Mouse (Mus musculus): ENCODE data around the gene Cacna1s. TPM values are rescaled to one million over a fixed set of nuclear protein-coding genes. Genes with fewer than 3 reads are reported as not detected.

Gene Cacna1s
- polyA plus RNA-seq, 1 experiment from 2014 or later: 0.17 TPM

DNA sequence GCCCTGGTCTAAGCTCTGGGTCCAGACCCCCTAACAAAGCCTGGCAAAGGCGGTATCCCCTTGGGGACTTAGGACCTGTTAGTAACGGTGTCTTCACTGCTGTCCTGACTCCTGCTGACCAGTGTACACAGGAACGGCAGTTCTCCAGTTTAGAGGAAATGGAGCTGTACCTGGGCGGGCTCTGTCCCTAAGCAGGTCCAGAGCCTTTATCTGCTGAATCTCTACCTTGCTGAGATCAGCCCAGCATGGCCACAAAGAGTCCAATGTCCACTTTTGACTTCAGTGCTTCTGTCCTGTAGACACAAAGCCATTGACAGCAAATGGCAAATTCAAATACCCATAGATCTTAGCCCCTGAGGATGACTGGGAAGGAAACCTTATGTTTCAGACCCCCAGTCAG is 104.4 kb downstream of the Cacna1s start:
- H3K27ac ChIP-seq (replicated peaks; ENCODE audit: low read depth, low read length): no peak overlapping the region
- H3K4me2 ChIP-seq (ENCODE audit: low read depth, severe bottlenecking): no peak overlapping the region
- WGBS: 94% methylated on average over 4 of the region's 4 CpGs
- H3K9me3 ChIP-seq (ENCODE audit: control insufficient read depth, low read length): no peaks in the 10 kb centered on the region
- H3K9ac ChIP-seq (ENCODE audit: low read length): no peak overlapping the region
- no peaks in the 10 kb centered on the region for H3K27me3 ChIP-seq (ENCODE audit: control insufficient read depth, insufficient read depth, low read length)
- no peak for DNase-seq (ENCODE audit: low spot score)
- ATAC-seq (ENCODE audit: insufficient number of reproducible peaks, low FRiP score, low TSS enrichment, low read depth): no peak
- no peak overlapping the region for H3K4me3 ChIP-seq (ENCODE audit: low read depth, low read length)
- H3K4me1 ChIP-seq (ENCODE audit: control insufficient read depth, insufficient read depth, low read length): no peaks in the 10 kb centered on the region
- peaks cover 32% of the 10 kb centered on the region for H3K36me3 ChIP-seq (ENCODE audit: control insufficient read depth, insufficient read depth, low read length)

DNA sequence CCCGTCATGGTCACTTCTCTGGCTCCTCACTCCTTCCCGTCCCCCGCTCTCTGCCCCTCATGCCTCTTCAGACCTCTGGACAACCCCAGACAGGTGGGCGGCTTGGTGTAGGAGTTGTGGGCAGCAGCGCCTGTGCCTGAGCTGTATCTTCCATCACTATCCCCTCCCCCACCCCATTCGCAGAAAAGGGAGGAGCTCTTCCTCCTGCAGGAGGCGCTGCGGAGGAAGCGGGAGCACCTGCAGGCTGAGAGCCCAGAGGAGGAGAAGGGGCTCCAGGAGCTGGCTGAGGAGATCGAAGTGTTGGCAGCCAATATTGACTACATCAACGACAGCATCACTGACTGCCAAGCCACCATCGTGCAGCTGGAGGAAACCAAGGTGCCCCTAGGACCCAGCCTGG is 107.3 kb downstream of the Cacna1s start:
- H3K27me3 ChIP-seq (ENCODE audit: control insufficient read depth, insufficient read depth, low read length): no peaks in the 10 kb centered on the region
- H3K36me3 ChIP-seq (ENCODE audit: control insufficient read depth, insufficient read depth, low read length): peaks cover 31% of the 10 kb centered on the region; the same call in 1 of the 2 replicates
- DNase-seq (ENCODE audit: low spot score): no peak
- H3K4me2 ChIP-seq (ENCODE audit: low read depth, severe bottlenecking): no peak overlapping the region
- ATAC-seq (ENCODE audit: insufficient number of reproducible peaks, low FRiP score, low TSS enrichment, low read depth): no peak
- WGBS: 47% methylated on average over 12 of the region's 12 CpGs
- no peak overlapping the region for H3K27ac ChIP-seq (replicated peaks; ENCODE audit: low read depth, low read length)
- H3K4me3 ChIP-seq (ENCODE audit: low read depth, low read length): no peak overlapping the region
- H3K9ac ChIP-seq (ENCODE audit: low read length): no peak overlapping the region
- H3K4me1 ChIP-seq (ENCODE audit: control insufficient read depth, insufficient read depth, low read length): no peaks in the 10 kb centered on the region
- H3K9me3 ChIP-seq (ENCODE audit: control insufficient read depth, low read length): no peaks in the 10 kb centered on the region

DNA sequence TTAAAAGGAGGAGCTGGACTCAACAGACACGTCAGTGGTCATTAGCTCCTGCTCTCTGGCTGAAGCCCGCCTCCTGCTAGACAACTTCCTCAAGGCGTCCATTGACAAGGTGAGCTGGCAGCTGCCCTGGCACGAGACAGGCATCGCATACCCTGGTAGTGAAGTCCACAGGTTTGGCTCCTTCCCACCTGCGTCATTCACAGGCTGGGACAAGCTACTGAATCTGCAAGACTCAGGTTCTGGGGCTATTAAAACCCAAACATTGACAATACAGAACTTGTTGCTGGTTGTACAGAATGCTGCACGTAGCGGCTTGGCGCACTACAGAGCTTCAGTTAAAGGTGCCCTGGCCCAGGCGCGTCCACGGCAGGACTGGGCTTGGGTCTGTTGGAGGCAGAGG is 107.7 kb downstream of the Cacna1s start:
- peaks cover 31% of the 10 kb centered on the region; the same call in 1 of the 2 replicates for H3K36me3 ChIP-seq (ENCODE audit: control insufficient read depth, insufficient read depth, low read length)
- no peaks in the 10 kb centered on the region for H3K4me1 ChIP-seq (ENCODE audit: control insufficient read depth, insufficient read depth, low read length)
- no peak for DNase-seq (ENCODE audit: low spot score)
- H3K9ac ChIP-seq (ENCODE audit: low read length): no peak overlapping the region
- H3K27me3 ChIP-seq (ENCODE audit: control insufficient read depth, insufficient read depth, low read length): no peaks in the 10 kb centered on the region
- H3K9me3 ChIP-seq (ENCODE audit: control insufficient read depth, low read length): no peaks in the 10 kb centered on the region
- no peak overlapping the region for H3K4me3 ChIP-seq (ENCODE audit: low read depth, low read length)
- WGBS: 91% methylated on average over 12 of the region's 12 CpGs
- H3K4me2 ChIP-seq (ENCODE audit: low read depth, severe bottlenecking): no peak overlapping the region
- ATAC-seq (ENCODE audit: insufficient number of reproducible peaks, low FRiP score, low TSS enrichment, low read depth): no peak
- no peak overlapping the region for H3K27ac ChIP-seq (replicated peaks; ENCODE audit: low read depth, low read length)

DNA sequence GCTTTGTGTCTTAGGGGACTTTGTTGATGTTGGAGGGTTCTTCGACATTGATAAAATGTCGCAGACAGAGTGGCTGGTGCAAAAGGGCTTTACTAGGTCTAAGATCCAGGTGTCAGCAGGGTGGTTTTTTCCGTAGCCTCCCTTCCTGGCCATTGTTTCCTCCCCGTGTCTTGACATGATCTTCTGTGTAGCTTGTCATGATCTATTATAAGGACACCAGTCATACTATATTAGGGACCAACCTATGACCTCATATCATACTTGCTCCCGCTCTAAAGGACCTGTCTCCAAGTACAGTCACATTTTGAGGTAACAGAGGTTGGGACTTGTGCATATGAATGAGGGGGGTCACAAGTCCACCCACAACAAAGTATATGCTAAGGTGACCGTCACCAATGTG is 108.4 kb downstream of the Cacna1s start:
- no peaks in the 10 kb centered on the region for H3K4me1 ChIP-seq (ENCODE audit: control insufficient read depth, insufficient read depth, low read length)
- H3K27me3 ChIP-seq (ENCODE audit: control insufficient read depth, insufficient read depth, low read length): no peaks in the 10 kb centered on the region
- no peaks in the 10 kb centered on the region for H3K9me3 ChIP-seq (ENCODE audit: control insufficient read depth, low read length)
- H3K9ac ChIP-seq (ENCODE audit: low read length): no peak overlapping the region
- 93% methylated on average over 6 of the region's 6 CpGs for WGBS
- no peak for ATAC-seq (ENCODE audit: insufficient number of reproducible peaks, low FRiP score, low TSS enrichment, low read depth)
- peaks cover 31% of the 10 kb centered on the region; the same call in 1 of the 2 replicates for H3K36me3 ChIP-seq (ENCODE audit: control insufficient read depth, insufficient read depth, low read length)
- no peak overlapping the region for H3K4me2 ChIP-seq (ENCODE audit: low read depth, severe bottlenecking)
- H3K4me3 ChIP-seq (ENCODE audit: low read depth, low read length): no peak overlapping the region
- DNase-seq (ENCODE audit: low spot score): no peak
- no peak overlapping the region for H3K27ac ChIP-seq (replicated peaks; ENCODE audit: low read depth, low read length)

DNA sequence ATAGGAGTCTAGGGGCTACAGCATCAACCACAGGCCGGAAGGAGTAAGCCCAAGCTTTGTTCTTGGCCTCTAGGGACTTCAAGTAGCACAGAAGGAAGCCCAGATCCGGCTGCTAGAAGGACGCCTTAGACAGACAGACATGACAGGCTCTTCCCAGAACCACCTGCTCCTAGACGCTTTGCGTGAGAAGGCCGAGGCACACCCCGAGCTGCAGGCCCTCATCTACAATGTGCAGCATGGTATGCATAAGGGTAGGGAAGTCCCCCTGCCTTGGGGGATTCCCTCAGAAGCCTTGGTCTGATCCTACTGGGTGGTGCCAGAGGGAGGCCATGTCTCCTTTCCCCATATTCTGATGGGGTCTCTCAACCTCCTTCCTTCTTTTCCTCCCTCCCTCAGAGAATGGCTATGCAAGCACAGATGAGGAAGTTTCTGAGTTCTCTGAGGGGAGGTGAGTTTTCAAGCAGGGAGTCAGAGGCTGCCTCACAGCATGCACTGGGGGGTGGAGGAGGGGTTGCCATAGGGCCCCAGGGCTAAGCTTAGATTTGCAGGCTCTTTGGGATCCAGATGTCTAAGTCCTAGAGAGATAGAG is 108.9 kb downstream of the Cacna1s start:
- no peak for DNase-seq (ENCODE audit: low spot score)
- no peaks in the 10 kb centered on the region for H3K27me3 ChIP-seq (ENCODE audit: control insufficient read depth, insufficient read depth, low read length)
- no peak for ATAC-seq (ENCODE audit: insufficient number of reproducible peaks, low FRiP score, low TSS enrichment, low read depth)
- peaks cover 29% of the 10 kb centered on the region; the same call in 1 of the 2 replicates for H3K36me3 ChIP-seq (ENCODE audit: control insufficient read depth, insufficient read depth, low read length)
- H3K9ac ChIP-seq (ENCODE audit: low read length): no peak overlapping the region
- 93% methylated on average over 7 of the region's 7 CpGs for WGBS
- no peak overlapping the region for H3K4me2 ChIP-seq (ENCODE audit: low read depth, severe bottlenecking)
- no peak overlapping the region for H3K27ac ChIP-seq (replicated peaks; ENCODE audit: low read depth, low read length)
- H3K4me1 ChIP-seq (ENCODE audit: control insufficient read depth, insufficient read depth, low read length): no peaks in the 10 kb centered on the region
- H3K4me3 ChIP-seq (ENCODE audit: low read depth, low read length): no peak overlapping the region
- no peaks in the 10 kb centered on the region for H3K9me3 ChIP-seq (ENCODE audit: control insufficient read depth, low read length)

DNA sequence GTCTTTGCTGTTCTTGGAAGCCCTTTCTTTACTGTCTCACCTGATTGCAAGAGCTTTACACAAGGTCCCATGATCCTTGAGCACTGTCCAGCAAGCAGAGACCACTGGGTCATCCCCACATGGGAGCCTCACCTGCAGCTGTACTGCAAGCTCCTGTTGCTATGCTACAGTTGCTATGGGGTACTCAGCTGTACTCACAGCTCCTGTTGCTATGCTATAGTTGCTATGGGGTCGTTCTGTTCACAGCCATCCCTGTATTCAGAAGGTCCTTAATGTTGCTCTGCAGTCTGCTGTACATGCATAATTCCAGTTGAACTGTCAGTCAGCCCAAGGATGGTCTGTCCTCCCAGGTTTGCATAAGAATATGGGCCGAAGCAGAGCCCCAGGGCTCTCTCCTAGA is 112.9 kb downstream of the Cacna1s start:
- no peaks in the 10 kb centered on the region for H3K27me3 ChIP-seq (ENCODE audit: control insufficient read depth, insufficient read depth, low read length)
- no peak overlapping the region for H3K9ac ChIP-seq (ENCODE audit: low read length)
- ATAC-seq (ENCODE audit: insufficient number of reproducible peaks, low FRiP score, low TSS enrichment, low read depth) (no peak), DNase-seq (ENCODE audit: low spot score) (no peak)
- no peak overlapping the region for H3K4me2 ChIP-seq (ENCODE audit: low read depth, severe bottlenecking)
- peaks cover 9% of the 10 kb centered on the region; the same call in 1 of the 2 replicates for H3K36me3 ChIP-seq (ENCODE audit: control insufficient read depth, insufficient read depth, low read length)
- H3K9me3 ChIP-seq (ENCODE audit: control insufficient read depth, low read length): no peaks in the 10 kb centered on the region
- 77% methylated on average over 2 of the region's 2 CpGs for WGBS
- no peaks in the 10 kb centered on the region for H3K4me1 ChIP-seq (ENCODE audit: control insufficient read depth, insufficient read depth, low read length)
- no peak overlapping the region for H3K27ac ChIP-seq (replicated peaks; ENCODE audit: low read depth, low read length)
- no peak overlapping the region for H3K4me3 ChIP-seq (ENCODE audit: low read depth, low read length)

DNA sequence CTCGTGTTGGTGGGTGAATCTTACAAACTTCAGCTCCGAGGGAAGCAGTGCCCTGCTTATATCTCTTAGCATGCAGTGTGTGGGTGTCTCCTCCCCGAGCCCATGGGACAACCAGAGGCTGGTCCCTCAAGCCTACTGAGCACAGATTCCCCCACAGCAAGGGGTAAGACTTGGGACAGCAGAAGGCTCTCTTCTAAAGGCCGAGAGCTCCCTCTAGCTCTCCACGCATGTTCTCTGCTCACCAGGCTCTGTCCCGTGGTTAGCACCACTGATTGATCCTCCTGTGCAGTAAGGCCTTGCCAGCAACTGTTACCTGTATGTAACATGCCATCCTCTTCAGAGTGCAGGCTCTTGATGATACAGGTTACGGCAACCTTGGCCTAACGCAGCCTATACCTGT is 115.1 kb downstream of the Cacna1s start:
- Histone ChIP-seq H3K4me3 (ENCODE audit: low read depth, low read length) (no peak overlapping the region), H3K4me1 (ENCODE audit: control insufficient read depth, insufficient read depth, low read length) (no peaks in the 10 kb centered on the region), H3K4me2 (ENCODE audit: low read depth, severe bottlenecking) (no peak overlapping the region), H3K27ac (replicated peaks; ENCODE audit: low read depth, low read length) (no peak overlapping the region), H3K9ac (ENCODE audit: low read length) (no peak overlapping the region), H3K27me3 (ENCODE audit: control insufficient read depth, insufficient read depth, low read length) (no peaks in the 10 kb centered on the region), H3K9me3 (ENCODE audit: control insufficient read depth, low read length) (no peaks in the 10 kb centered on the region), H3K36me3 (ENCODE audit: control insufficient read depth, insufficient read depth, low read length) (peaks cover 5% of the 10 kb centered on the region; the same call in 1 of the 2 replicates)
- no peak for ATAC-seq (ENCODE audit: insufficient number of reproducible peaks, low FRiP score, low TSS enrichment, low read depth)
- WGBS: 77% methylated on average over 8 of the region's 8 CpGs
- no peak for DNase-seq (ENCODE audit: low spot score)

Measured in limb, embryonic 11.5 days (tissue).